Mouse (Mus musculus): ENCODE data around the gene Ftsj1. TPM values are rescaled to one million over a fixed set of nuclear protein-coding genes. Genes with fewer than 3 reads are reported as not detected.

Ftsj1 gene
- polyA plus RNA-seq, 1 experiment = 5.5 TPM

GRCm38 (mm10) chrX:8192126-8192639 is 60.0 kb downstream of the Ftsj1 start:
- peaks cover 2% of the 10 kb centered on the region for H3K4me1 ChIP-seq (ENCODE audit: control insufficient read depth, insufficient read depth, low read length)
- peak overlapping the region; percentile 90 for H3K4me3 ChIP-seq (ENCODE audit: control insufficient read depth, low read depth, low read length)
- no peaks in the 10 kb centered on the region for H3K36me3 ChIP-seq (ENCODE audit: control insufficient read depth, insufficient read depth, low read length)
- no peaks in the 10 kb centered on the region for H3K27me3 ChIP-seq (ENCODE audit: control insufficient read depth, insufficient read depth, low read length)
- peak overlapping the region; percentile 69 for H3K27ac ChIP-seq (ENCODE audit: control insufficient read depth, insufficient read depth, low read depth, low read length)
- no peak for TF ChIP-seq CTCF (IDR thresholded peaks at IDR 0.05; ENCODE audit: control insufficient read depth, insufficient read depth, insufficient replicate concordance, low read depth, low read length)
- no peak for TF ChIP-seq POLR2A (IDR thresholded peaks at IDR 0.05; ENCODE audit: control insufficient read depth, low read depth, low read length)

Other genes starting within 250 kb of the Ftsj1 start
- gene Glod5, start 233.9 kb downstream of the Ftsj1 start, polyA plus RNA-seq (2012; rRNA removed) = not detected in 2 replicates
- gene Suv39h1, start 177.6 kb downstream of the Ftsj1 start, polyA plus RNA-seq (2012; rRNA removed) = 8.1 and 10.0 TPM in 2 replicates
- gene Was, start 161.9 kb downstream of the Ftsj1 start, polyA plus RNA-seq (2012; rRNA removed) = 0.13 and 0.20 TPM in 2 replicates
- 70.5 and 78.2 TPM in 2 replicates for gene Wdr13, start 119.5 kb downstream of the Ftsj1 start, polyA plus RNA-seq (2012; rRNA removed)
- 18.4 and 19.6 TPM in 2 replicates for gene Rbm3, start 106.5 kb downstream of the Ftsj1 start, polyA plus RNA-seq (2012; rRNA removed)
- gene Tbc1d25, start 76.2 kb downstream of the Ftsj1 start, polyA plus RNA-seq (2012; rRNA removed) = 16.7 and 18.2 TPM in 2 replicates
- 15.2 and 20.9 TPM in 2 replicates for gene Ebp, start 58.9 kb downstream of the Ftsj1 start, polyA plus RNA-seq (2012; rRNA removed)
- 14.0 and 20.0 TPM in 2 replicates for gene Porcn, start 45.9 kb downstream of the Ftsj1 start, polyA plus RNA-seq (2012; rRNA removed)
- gene Slc38a5, start 18.7 kb upstream of the Ftsj1 start, polyA plus RNA-seq (2012; rRNA removed) = 19.9 and 34.6 TPM in 2 replicates
- 0.17 TPM in 1 of 2 replicates, not detected in the other for gene Ssxb10, start 75.0 kb upstream of the Ftsj1 start, polyA plus RNA-seq (2012; rRNA removed)
- gene Ssxb9, start 114.6 kb upstream of the Ftsj1 start, polyA plus RNA-seq (2012; rRNA removed) = not detected in 2 replicates
- 2.8 and 3.4 TPM in 2 replicates for gene Ssxb1, start 160.9 kb upstream of the Ftsj1 start, polyA plus RNA-seq (2012; rRNA removed)
- 2.4 and 3.1 TPM in 2 replicates for gene Ssxb2, start 209.3 kb upstream of the Ftsj1 start, polyA plus RNA-seq (2012; rRNA removed)